Mouse (Mus musculus) kidney, postnatal 14 days (tissue): ENCODE measurements at regions not wholly inside any gene's neighbourhood (a gene's known extent, or its start where the extent isn't known, plus 50 kb on each side); places are given as distances from the start of the nearest gene placed in this dataset.

ENCODE experiments used
- DNase-seq: peaks from one replicate; pipeline ENCODE4 v3.0.0; 2022; ENCODE audit warnings: mixed read lengths

DNA sequence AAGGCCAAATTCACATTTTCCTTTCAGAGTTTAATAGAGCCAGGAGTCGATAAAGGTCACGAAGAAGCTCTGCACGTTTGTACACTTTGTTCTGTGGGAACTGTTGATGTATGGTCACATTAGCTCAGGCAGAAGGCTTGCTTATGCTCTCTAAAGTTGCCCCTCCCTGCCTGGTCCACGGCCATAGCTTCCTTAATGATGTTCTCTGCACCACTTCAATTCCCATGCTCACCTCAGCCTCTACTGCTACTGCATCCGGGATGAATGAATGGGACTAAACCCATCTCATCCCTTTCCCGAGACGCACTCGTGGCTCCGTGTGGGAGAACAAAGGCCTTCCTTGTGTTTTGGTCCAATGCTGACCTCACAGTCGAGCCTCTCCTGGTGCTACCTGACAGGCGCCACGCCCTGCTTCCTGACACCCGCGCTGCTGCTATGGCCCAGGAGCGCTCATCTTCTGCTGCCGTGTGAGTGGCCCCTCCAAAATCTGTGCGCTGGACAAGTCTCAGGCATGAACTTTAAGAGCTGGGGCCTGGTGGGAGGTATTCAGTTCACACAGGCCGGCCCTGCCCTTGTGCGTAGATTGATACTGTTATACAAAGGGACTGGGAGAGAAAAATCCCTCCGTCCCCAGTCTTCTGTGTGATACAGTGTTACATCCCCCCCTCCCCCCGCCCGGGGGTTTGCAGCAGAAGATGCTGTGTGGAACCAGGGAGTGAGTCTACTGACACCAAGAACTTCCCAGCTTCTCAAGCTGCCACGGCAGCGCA lies 386.3 kb upstream of the Trpc7 start:
- DNase-seq = no peak

DNA sequence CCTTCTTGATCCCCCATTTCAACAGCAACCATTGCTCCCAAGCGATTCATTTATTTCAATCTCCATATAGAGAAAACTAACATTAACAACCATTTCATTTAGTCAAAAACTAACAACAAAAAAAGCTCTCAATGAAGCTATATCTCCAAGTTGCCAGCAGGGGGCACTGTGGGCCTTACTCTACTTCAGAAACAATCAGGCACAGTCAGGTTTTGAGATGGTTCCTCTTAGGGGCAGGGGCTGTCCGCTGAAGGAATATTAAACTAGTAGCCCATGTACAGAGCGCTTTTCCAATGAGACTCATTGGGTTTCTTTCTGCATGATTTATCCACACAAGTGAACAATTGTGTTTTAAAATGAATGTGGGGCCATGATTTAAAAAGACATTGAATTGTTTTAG lies 385.7 kb upstream of the Trpc7 start:
- peak; percentile 48 for DNase-seq

DNA sequence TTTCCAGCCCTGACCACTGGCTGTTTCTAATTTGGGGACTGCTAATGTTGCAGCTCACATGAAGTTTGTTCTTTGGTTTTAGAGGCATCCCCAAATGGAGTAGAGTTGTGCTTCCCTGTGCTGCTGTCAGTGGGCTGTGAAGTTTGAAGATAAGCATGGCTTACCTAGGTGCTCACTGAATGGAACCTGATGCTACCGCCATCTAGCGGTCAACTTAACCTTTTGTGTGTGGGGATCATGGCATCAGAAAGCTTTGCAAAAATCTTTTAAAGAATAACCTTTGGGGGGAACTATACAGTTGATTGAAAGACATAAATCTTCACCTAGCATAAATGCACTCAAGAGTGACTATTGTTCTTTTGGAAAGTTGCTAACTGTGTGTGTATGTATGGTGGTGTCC lies 382.8 kb upstream of the Trpc7 start:
- no peak for DNase-seq

DNA sequence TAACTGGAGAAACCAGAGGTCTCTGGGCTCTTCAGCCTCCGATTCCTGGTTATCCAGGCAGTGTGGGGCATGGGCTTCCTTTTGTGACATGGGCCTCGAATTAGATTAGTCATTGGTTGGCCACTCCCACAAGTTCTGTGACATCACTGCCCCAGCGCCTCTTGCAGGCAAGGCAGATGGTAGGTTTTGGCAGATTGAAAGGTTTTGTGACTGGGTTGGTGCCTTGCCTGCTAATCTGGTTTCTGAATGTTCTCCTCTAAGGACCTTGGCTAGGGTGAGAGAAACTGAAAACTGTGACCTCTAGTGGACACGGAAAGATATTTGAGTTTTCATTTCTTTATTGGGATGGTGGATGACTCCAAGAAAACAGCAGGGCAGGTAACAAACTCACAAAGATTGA lies 381.3 kb upstream of the Trpc7 start:
- no peak for DNase-seq

GRCm38 (mm10) chr13:57275871-57276270 lies 380.1 kb upstream of the Trpc7 start:
- no peak for DNase-seq

GRCm38 (mm10) chr13:57273593-57273992 lies 377.8 kb upstream of the Trpc7 start:
- no peak for DNase-seq

- peak; percentile 35 for DNase-seq
These were observed 373.8 kb upstream of the Trpc7 start for GRCm38 (mm10) chr13:57269614-57270013.

DNA sequence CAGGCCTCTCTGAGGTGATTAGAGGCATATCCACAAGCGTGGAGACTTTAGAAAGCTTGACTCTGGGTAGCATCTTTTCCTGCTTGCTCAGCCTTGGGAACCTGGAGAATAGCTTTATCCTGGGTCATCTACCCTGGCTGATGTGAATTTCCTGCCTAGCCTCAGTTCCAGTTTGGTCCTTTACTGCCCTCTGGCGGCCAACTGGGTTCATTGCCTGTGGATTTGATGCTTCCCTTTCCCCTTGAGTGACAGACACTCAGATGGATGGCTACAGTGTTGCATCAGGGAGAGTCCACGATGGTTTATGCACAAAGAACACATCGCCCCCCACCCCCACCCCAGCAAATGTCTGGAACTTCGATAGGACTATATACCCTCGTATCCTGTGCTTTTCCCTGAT lies 364.1 kb upstream of the Trpc7 start:
- DNase-seq = peak; percentile 72

DNA sequence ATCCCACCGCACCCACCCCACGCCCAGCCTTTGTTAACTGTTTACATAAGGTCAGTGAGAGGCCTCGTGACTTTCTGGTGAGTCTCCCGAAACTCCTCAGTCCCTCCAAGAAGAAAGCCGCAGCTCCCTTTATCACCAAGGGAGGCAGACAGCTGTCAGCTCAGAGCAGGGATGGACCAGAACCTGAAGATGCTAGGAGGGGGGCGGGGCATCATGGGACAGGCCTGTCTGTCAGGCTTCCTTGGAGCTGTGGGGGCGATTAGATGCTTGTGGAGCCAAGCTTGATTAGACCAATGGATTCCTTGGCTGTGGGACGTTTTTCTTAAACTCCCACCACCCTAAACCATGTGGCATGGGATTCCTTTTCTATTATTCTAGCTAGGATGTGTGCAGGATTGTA lies 363.7 kb upstream of the Trpc7 start:
- no peak for DNase-seq

GRCm38 (mm10) chr13:57255920-57256319 lies 360.1 kb upstream of the Trpc7 start:
- no peak for DNase-seq

DNA sequence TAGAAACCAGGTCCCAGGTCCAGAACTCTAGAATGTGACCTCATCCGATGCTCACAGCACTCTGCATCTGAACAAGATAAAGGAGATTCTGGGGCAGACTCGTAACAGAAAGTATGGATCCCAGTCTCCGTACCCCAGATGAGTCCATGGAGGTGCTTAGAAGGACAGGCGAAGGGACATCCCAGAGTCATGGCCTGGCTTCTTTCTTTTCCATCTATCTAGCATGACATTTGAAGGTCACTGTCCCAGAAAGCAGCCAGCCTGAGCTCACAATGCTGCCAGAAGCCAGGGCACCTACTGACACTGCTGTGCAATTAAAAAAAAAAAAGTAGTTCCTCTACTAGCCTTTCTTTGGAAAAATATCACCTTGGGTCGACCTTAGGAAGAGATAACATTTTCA lies 354.1 kb upstream of the Trpc7 start:
- DNase-seq = no peak

DNA sequence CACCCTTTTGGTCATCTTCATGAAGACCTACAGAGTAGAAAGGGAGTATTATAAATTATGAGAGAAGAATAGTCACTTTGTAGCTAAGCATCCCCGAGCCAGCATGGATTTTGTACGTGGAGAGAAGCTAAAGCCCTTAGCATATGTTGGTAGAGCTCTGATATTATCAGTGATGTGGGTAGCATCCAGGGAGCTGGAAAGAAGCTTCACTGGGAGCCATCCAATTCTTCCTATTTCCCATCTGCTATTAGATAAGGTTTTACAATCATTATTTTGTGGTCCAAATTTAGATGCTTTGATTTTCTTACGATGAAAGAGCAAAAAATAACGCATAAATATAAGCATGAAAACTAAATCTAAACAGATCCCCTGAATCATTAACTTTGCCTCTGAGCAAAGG lies 353.6 kb upstream of the Trpc7 start:
- DNase-seq = no peak

- DNase-seq = peak; percentile 63
These were observed 350.6 kb upstream of the Trpc7 start for GRCm38 (mm10) chr13:57246238-57246963.

DNA sequence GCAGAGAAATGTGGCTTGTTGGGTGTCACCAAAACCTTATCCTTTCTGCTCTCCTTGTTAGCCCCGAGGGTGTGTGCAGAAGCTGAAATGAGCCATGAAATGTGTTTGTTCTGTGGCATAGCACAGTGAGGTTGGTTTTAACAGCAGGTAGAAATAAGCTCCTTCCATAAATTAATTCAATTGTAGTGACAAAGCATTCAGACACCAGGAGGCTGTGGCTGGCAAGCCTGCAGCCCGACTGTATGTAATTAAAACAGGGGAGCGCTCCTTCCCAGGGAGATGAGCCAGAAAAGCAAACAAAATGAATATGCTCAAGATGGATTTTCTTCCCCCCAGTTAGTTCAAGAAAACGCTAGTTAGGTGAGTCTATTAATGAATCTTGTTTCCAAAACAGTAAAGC lies 341.1 kb upstream of the Trpc7 start:
- no peak for DNase-seq

GRCm38 (mm10) chr13:57236211-57236610 lies 340.4 kb upstream of the Trpc7 start:
- DNase-seq = no peak

DNA sequence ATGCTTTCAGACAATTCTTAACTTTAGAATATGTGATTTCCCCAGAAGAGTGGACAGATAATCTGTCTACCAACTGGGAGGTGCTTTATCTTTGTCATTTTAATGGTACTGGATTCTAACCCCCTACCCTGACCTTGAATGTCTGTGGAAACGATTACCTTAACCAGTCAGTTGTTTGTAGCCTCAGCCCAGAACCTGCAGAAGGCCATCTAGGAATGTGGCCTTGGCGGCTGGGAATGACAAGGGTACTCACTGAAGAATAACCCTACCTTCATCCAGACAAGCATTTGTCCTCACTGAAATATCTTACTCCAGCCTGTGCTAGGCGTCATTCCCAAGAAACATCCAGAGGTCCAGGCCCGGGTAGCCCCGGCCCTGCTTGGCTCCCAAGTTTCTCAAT lies 337.1 kb upstream of the Trpc7 start:
- DNase-seq = no peak

- DNase-seq = no peak
These were observed 335.9 kb upstream of the Trpc7 start for GRCm38 (mm10) chr13:57231666-57232065.

DNA sequence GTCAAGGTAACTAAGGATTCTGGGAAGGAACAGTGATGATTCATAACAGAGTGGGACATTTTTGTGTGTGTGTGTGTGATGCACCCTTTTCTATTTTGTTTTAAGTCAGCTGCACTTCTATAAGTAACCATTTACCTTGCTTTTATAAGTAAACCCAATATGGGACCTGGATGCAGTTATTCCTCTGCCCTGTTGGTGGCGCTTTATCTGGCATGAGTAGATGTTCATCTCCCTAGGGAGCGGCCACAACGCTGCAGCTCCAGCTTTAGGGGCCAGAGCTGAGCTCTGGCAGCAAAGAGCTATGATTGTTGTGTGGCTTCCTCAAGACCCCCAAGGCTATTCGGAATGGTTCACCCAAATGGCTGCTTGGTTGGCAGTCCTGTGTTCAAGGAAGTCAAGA lies 334.5 kb upstream of the Trpc7 start:
- no peak for DNase-seq

- peak; percentile 19 for DNase-seq
These were observed 325.3 kb upstream of the Trpc7 start for GRCm38 (mm10) chr13:57221092-57221491.

- no peak for DNase-seq
These were observed 320.4 kb upstream of the Trpc7 start for GRCm38 (mm10) chr13:57216161-57216560.

- DNase-seq = no peak
These were observed 316.5 kb upstream of the Trpc7 start for GRCm38 (mm10) chr13:57212251-57212650.

DNA sequence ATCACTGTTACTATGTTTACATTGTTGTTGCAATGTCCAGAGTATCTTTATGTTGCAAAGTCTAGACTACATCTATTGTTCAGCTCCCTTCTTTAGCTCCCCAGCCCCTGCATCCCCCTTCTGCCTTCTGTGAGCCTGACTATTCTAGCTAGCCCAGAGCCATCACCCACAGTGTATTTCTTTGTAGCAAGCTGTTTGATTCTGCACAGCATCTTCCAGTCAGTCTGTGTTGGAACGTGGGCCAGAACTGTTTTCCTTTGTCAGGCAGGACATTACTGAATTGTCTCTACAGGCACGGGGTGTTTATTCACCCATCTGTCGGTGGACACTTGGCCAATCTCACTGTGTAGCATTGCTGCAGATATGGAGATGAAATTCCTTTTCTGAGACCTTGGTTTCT lies 295.4 kb upstream of the Trpc7 start:
- DNase-seq = no peak

DNA sequence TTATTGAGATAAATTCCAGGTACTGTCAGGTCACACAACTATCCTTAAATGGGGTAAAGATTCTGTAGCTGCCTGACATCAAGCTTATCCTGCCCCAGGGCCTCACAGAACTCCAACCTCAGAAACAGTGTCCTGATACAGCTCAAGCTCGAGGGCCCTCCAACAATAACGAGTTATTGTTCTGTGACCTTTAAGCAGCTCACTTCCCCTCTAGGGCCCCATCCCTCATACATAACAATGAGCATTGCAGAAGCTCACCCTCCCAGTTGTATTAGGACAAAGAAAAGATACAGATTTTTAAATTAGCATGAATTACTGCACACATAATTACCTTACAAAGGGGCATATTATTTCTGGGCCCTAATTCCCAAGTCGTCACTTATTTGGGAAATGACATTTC lies 293.5 kb upstream of the Trpc7 start:
- DNase-seq = no peak

DNA sequence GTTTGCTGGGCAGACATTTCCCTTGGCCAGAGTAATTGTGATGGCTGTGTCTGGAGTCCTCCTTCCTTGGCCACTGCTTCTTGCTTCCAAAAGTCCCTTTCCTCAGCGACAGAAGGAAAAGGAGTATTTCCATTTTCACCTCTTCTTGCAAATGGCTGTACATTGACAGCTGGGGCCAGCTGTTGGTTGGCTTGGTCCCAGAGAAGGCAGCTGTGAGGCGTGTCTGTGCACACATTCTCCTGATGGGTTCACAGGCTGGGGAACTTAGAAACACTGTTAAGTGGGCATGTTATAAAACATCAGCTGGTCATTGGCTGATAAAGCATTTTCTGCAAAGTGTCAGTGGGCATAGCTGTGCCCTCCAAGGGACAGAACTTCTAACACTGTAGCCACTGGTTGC lies 290.4 kb upstream of the Trpc7 start:
- peak; percentile 71 for DNase-seq

GRCm38 (mm10) chr13:57170180-57170579 lies 274.4 kb upstream of the Trpc7 start:
- no peak for DNase-seq
